Mouse (Mus musculus): ENCODE results near the gene Dnajb7.
A peak's percentile ranks its signal among the peaks of the same experiment; 100 is the strongest.

GRCm38 (mm10) chr15:81386327-81386726 lies 21.8 kb downstream of the Dnajb7 start:
- TF ChIP-seq POLR2A (IDR thresholded peaks at IDR 0.05; ENCODE audit: borderline replicate concordance, control insufficient read depth, low read depth, low read length) (no peak), CTCF (IDR thresholded peaks at IDR 0.05; ENCODE audit: control insufficient read depth, insufficient read depth, low read length) (peak; percentile 22; the same call in 1 of the 2 replicates)
